Mouse (Mus musculus): ENCODE data around the gene Fads6. TPM values are rescaled to one million over a fixed set of nuclear protein-coding genes. Genes with fewer than 3 reads are reported as not detected.

Gene Fads6
- total RNA-seq, 1 experiment = 2.1 TPM

GRCm38 (mm10) chr11:115232889-115233288 lies 64.6 kb downstream of the Fads6 start:
- in situ Hi-C loops (cut with MboI; ENCODE audit: low sequenced_read_pairs in 2 of 2, unreplicated experiment in 2 of 2) = no loop called here

GRCm38 (mm10) chr11:115231924-115232323 lies 65.5 kb downstream of the Fads6 start:
- no peak overlapping the region for H3K9ac ChIP-seq (ENCODE audit: insufficient read depth, low read depth, low read length, poor library complexity, severe bottlenecking)
- no peak overlapping the region for H3K27ac ChIP-seq (ENCODE audit: insufficient read depth, low read depth, low read length, poor library complexity, severe bottlenecking)
- H3K36me3 ChIP-seq (ENCODE audit: control insufficient read depth, insufficient read depth, low read length, poor library complexity, severe bottlenecking) = no peaks in the 10 kb centered on the region; the same call in 1 of the 2 replicates
- in situ Hi-C loops (cut with MboI; ENCODE audit: low sequenced_read_pairs in 2 of 2, unreplicated experiment in 2 of 2) = no loop called here
- H3K9me3 ChIP-seq (ENCODE audit: control insufficient read depth, insufficient read depth, low read depth, low read length) = no peaks in the 10 kb centered on the region
- no peak overlapping the region for H3K4me3 ChIP-seq (ENCODE audit: insufficient read depth in 1 of 2, low read depth in 1 of 2, low read length in 2 of 2, poor library complexity in 1 of 2, severe bottlenecking in 1 of 2)
- TF ChIP-seq HCFC1 (IDR thresholded peaks at IDR 0.05; ENCODE audit: borderline replicate concordance, insufficient read depth, low read length) = no peak
- no peak for TF ChIP-seq CHD2 (IDR thresholded peaks at IDR 0.05; ENCODE audit: low read depth, low read length)
- TF ChIP-seq ZNF384 (IDR thresholded peaks at IDR 0.05; ENCODE audit: low read depth, low read length) = no peak
- TF ChIP-seq MAFK (IDR thresholded peaks at IDR 0.05; ENCODE audit: insufficient read depth, low read depth, low read length) = no peak
- no peak for TF ChIP-seq ZC3H11A (IDR thresholded peaks at IDR 0.05; ENCODE audit: borderline replicate concordance, low read depth, low read length)
- peaks cover 3 to 35% of the 10 kb centered on the region in 2 experiments; a peak in 3 of 4 replicates for H3K4me1 ChIP-seq (ENCODE audit: control insufficient read depth in 2 of 2, insufficient read depth in 2 of 2, low read length in 2 of 2, poor library complexity in 1 of 2)
- DNase-seq (ENCODE audit: low read depth, low spot score) = no peak

More at GRCm38 (mm10) chr11:115232889-115233288, 64.6 kb downstream of the Fads6 start:
- Histone ChIP-seq H3K9ac (ENCODE audit: insufficient read depth, low read depth, low read length, poor library complexity, severe bottlenecking) (no peak overlapping the region), H3K27ac (ENCODE audit: insufficient read depth, low read depth, low read length, poor library complexity, severe bottlenecking) (no peak overlapping the region), H3K4me3 (ENCODE audit: insufficient read depth in 1 of 2, low read depth in 1 of 2, low read length in 2 of 2, poor library complexity in 1 of 2, severe bottlenecking in 1 of 2) (no peak overlapping the region), H3K36me3 (ENCODE audit: control insufficient read depth, insufficient read depth, low read length, poor library complexity, severe bottlenecking) (no peaks in the 10 kb centered on the region; the same call in 1 of the 2 replicates), H3K4me1 (ENCODE audit: control insufficient read depth in 2 of 2, insufficient read depth in 2 of 2, low read length in 2 of 2, poor library complexity in 1 of 2) (peaks cover 3 to 27% of the 10 kb centered on the region in 2 experiments; a peak in 3 of 4 replicates), H3K9me3 (ENCODE audit: control insufficient read depth, insufficient read depth, low read depth, low read length) (no peaks in the 10 kb centered on the region)
- no peak for DNase-seq (ENCODE audit: low read depth, low spot score)
- no peak for TF ChIP-seq MAFK (IDR thresholded peaks at IDR 0.05; ENCODE audit: insufficient read depth, low read depth, low read length)

GRCm38 (mm10) chr11:115231168-115231915 lies 66.1 kb downstream of the Fads6 start:
- H3K36me3 ChIP-seq (ENCODE audit: control insufficient read depth, insufficient read depth, low read length, poor library complexity, severe bottlenecking) = no peaks in the 10 kb centered on the region
- peaks cover 0 to 35% of the 10 kb centered on the region in 2 experiments; a peak in 3 of 4 replicates for H3K4me1 ChIP-seq (ENCODE audit: control insufficient read depth in 2 of 2, insufficient read depth in 2 of 2, low read length in 2 of 2, poor library complexity in 1 of 2)
- no peaks in the 10 kb centered on the region for H3K9me3 ChIP-seq (ENCODE audit: control insufficient read depth, insufficient read depth, low read depth, low read length)
- H3K27ac ChIP-seq (ENCODE audit: insufficient read depth, low read depth, low read length, poor library complexity, severe bottlenecking) = no peak overlapping the region
- in situ Hi-C loops (cut with MboI; ENCODE audit: low sequenced_read_pairs in 2 of 2, unreplicated experiment in 2 of 2) = no loop called here
- DNase-seq (ENCODE audit: low read depth, low spot score) = no peak
- TF ChIP-seq CHD2 (IDR thresholded peaks at IDR 0.05; ENCODE audit: low read depth, low read length) (no peak), HCFC1 (IDR thresholded peaks at IDR 0.05; ENCODE audit: borderline replicate concordance, insufficient read depth, low read length) (no peak), ZC3H11A (IDR thresholded peaks at IDR 0.05; ENCODE audit: borderline replicate concordance, low read depth, low read length) (no peak)
- no peak overlapping the region for H3K9ac ChIP-seq (ENCODE audit: insufficient read depth, low read depth, low read length, poor library complexity, severe bottlenecking)
- no peak overlapping the region for H3K4me3 ChIP-seq (ENCODE audit: insufficient read depth in 1 of 2, low read depth in 1 of 2, low read length in 2 of 2, poor library complexity in 1 of 2, severe bottlenecking in 1 of 2)

Other genes with a start within 250 kb of the Fads6 start
- not detected in 2 replicates for gene Cd300ld3, start 249.3 kb downstream of the Fads6 start, total RNA-seq (2012; rRNA removed)
- gene Cd300e, start 235.5 kb downstream of the Fads6 start, total RNA-seq (2012; rRNA removed) = 0.09 and 0.11 TPM in 2 replicates
- gene Rab37, start 206.2 kb downstream of the Fads6 start, total RNA-seq (2012; rRNA removed) = 0.67 and 0.85 TPM in 2 replicates
- 0.40 and 0.42 TPM in 2 replicates for gene Cd300lf, start 163.7 kb downstream of the Fads6 start, total RNA-seq (2012; rRNA removed)
- 40.3 and 43.9 TPM in 2 replicates for gene Slc9a3r1, start 134.3 kb downstream of the Fads6 start, total RNA-seq (2012; rRNA removed)
- 14.7 and 17.2 TPM in 2 replicates for gene Tmem104, start 110.2 kb downstream of the Fads6 start, total RNA-seq (2012; rRNA removed)
- 16.9 and 19.3 TPM in 2 replicates for gene Nat9, start 109.8 kb downstream of the Fads6 start, total RNA-seq (2012; rRNA removed)
- 0.21 and 0.22 TPM in 2 replicates for gene Grin2c, start 30.4 kb downstream of the Fads6 start, total RNA-seq (2012; rRNA removed)
- gene Fdxr, start 20.6 kb downstream of the Fads6 start, total RNA-seq (2012; rRNA removed) = 12.1 and 21.0 TPM in 2 replicates
- gene Otop2, start 9.5 kb upstream of the Fads6 start, total RNA-seq (2012; rRNA removed) = 0.18 and 0.21 TPM in 2 replicates
- gene Ush1g, start 24.4 kb upstream of the Fads6 start, total RNA-seq (2012; rRNA removed) = 0.11 TPM in 1 of 2 replicates, not detected in the other
- gene Otop3, start 37.1 kb upstream of the Fads6 start, total RNA-seq (2012; rRNA removed) = not detected in 2 replicates
- 2.4 and 2.8 TPM in 2 replicates for gene Hid1, start 70.1 kb upstream of the Fads6 start, total RNA-seq (2012; rRNA removed)
- 8.5 and 10.4 TPM in 2 replicates for gene Cdr2l, start 84.3 kb upstream of the Fads6 start, total RNA-seq (2012; rRNA removed)
- 79.5 and 89.3 TPM in 2 replicates for gene Mrpl58, start 106.1 kb upstream of the Fads6 start, total RNA-seq (2012; rRNA removed)
- 275 and 342 TPM in 2 replicates for gene Atp5h, start 122.3 kb upstream of the Fads6 start, total RNA-seq (2012; rRNA removed)
- 14.0 and 19.5 TPM in 2 replicates for gene Kctd2, start 122.5 kb upstream of the Fads6 start, total RNA-seq (2012; rRNA removed)
- gene Trim80, start 142.9 kb upstream of the Fads6 start, total RNA-seq (2012; rRNA removed) = 0.31 and 0.58 TPM in 2 replicates
- 1.1 and 1.6 TPM in 2 replicates for gene Slc16a5, start 164.8 kb upstream of the Fads6 start, total RNA-seq (2012; rRNA removed)
- gene Armc7, start 178.0 kb upstream of the Fads6 start, total RNA-seq (2012; rRNA removed) = 4.8 and 5.0 TPM in 2 replicates
- gene Nt5c, start 194.2 kb upstream of the Fads6 start, total RNA-seq (2012; rRNA removed) = 37.2 and 50.5 TPM in 2 replicates
- 164 and 205 TPM in 2 replicates for gene Jpt1, start 216.7 kb upstream of the Fads6 start, total RNA-seq (2012; rRNA removed)
- gene Sumo2, start 238.6 kb upstream of the Fads6 start, total RNA-seq (2012; rRNA removed) = 325 and 579 TPM in 2 replicates